ENCODE assay signal across 8 mouse cellular contexts in the genomic region with DNA sequence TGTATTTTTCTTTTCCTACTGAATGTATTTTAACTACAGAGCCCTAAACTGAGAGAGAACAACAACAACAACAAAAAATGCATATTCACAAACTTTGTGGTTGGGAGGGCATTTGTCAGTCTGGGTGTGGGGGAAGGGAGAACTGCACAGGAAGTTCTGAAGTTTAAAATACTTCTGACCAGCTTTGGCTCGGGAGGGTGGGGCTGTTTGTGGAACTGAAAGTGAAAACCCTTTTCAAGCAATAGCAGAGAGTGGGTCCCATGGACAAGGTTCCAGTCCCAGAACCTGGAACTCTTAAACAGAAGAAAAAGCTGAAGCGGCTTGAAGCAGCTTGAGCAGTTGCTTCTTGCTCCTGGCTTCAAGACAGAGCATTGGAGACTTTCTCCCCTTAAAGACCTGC. TPM values are rescaled to one million over a fixed set of nuclear protein-coding genes. Genes with fewer than 3 reads are reported as not detected.
DNase-seq lines count a peak whose midpoint lies in the region; ATAC-seq and TF ChIP-seq lines count a peak whose summit lies in the region.

No protein-coding gene starts in this region.

- no peaks in the 10 kb centered on the region for H3K27me3 ChIP-seq in lung, postnatal 0 days (replicated peaks; ENCODE audit: insufficient read depth, low read length)
- H3K27me3 ChIP-seq in midbrain, embryonic 13.5 days: no peaks in the 10 kb centered on the region

- no peak overlapping the region for H3K9ac ChIP-seq in lung, postnatal 0 days (replicated peaks; ENCODE audit: low read depth)
- no peak overlapping the region for H3K9ac ChIP-seq in midbrain, embryonic 13.5 days (replicated peaks)

- no peak overlapping the region for H3K4me3 ChIP-seq in lung, postnatal 0 days (ENCODE audit: low read depth, low read length)
- H3K4me3 ChIP-seq in midbrain, embryonic 13.5 days (replicated peaks): no peak overlapping the region

- H3K4me2 ChIP-seq in lung, postnatal 0 days (replicated peaks; ENCODE audit: low read depth, low read length): no peak overlapping the region
- no peak overlapping the region for H3K4me2 ChIP-seq in midbrain, embryonic 13.5 days (replicated peaks)

- 54% methylated on average over 2 of the region's 2 CpGs for WGBS in lung, postnatal 0 days
- 88% methylated on average over 2 of the region's 2 CpGs for WGBS in midbrain, embryonic 13.5 days

- no peak for TF ChIP-seq EP300 in lung, postnatal 0 days (IDR thresholded peaks at IDR 0.05)

- peak; percentile 49 for DNase-seq in CD4-positive helper T cell, adult 2 months (ENCODE audit: low read depth, low spot score)
- peak; percentile 32 for DNase-seq in adipocyte (ENCODE audit: low spot score)
- DNase-seq in lung, postnatal 0 days (ENCODE audit: low spot score): peak; percentile 58
- peak; percentile 15 for DNase-seq in telencephalon, adult 2 months (ENCODE audit: low read depth, low spot score)
- DNase-seq in Muller cell, postnatal 12 days (ENCODE audit: inconsistent ontology term): no peak
- DNase-seq in embryo, embryonic 9.5 days (ENCODE audit: extremely low spot score): no peak

- H3K9me3 ChIP-seq in lung, postnatal 0 days (ENCODE audit: low read length): no peaks in the 10 kb centered on the region
- H3K9me3 ChIP-seq in midbrain, embryonic 13.5 days: no peaks in the 10 kb centered on the region

- H3K27ac ChIP-seq in lung, postnatal 0 days (ENCODE audit: low read length): peak overlapping the region; percentile 27; the same call in 1 of the 2 replicates
- H3K27ac ChIP-seq in midbrain, embryonic 13.5 days: no peak overlapping the region

- no peak for TF ChIP-seq CTCF in lung, postnatal 0 days (IDR thresholded peaks at IDR 0.05)

- H3K4me1 ChIP-seq in lung, postnatal 0 days (ENCODE audit: insufficient read depth, low read depth, low read length): no peaks in the 10 kb centered on the region
- H3K4me1 ChIP-seq in midbrain, embryonic 13.5 days (replicated peaks): peaks cover 3% of the 10 kb centered on the region; the same call in 1 of the 2 replicates

- peaks cover 20% of the 10 kb centered on the region for H3K36me3 ChIP-seq in lung, postnatal 0 days (ENCODE audit: insufficient read depth, low read length)
- H3K36me3 ChIP-seq in midbrain, embryonic 13.5 days: peaks cover 41% of the 10 kb centered on the region

- ATAC-seq in inflammation-experienced regulatory T-cells, adult 6 months: peak; percentile 49
- no peak for ATAC-seq in lung, postnatal 0 days
- no peak for ATAC-seq in midbrain, embryonic 13.5 days

RNA-seq across cellular contexts. Expression of a gene that starts 4.9 kb away (rescaled TPM):
- polyA plus RNA-seq in inflammation-experienced regulatory T-cells, adult 6 months (2017; shearing (Covaris generic)): 1 to 10 TPM in 2 of 3 experiments, under 1 TPM in 1; 0.66 to 1.7 (median 1.1) TPM
- polyA plus RNA-seq in lung, postnatal 0 days (2015; fragmentation: Nextera tagmentation; extraction: Ambion mirVana): 1.4 and 1.5 TPM in 2 replicates
- 3.8 and 3.9 TPM in 2 replicates for polyA plus RNA-seq in midbrain, embryonic 13.5 days (2015; fragmentation: Nextera tagmentation; extraction: Ambion mirVana)

Comparison
In these comparisons a context has a peak if more than half of its experiments do, and no peak if none do; other contexts are left out.
1. DNase-seq: peak in CD4-positive helper T cell, adult 2 months (single experiment), adipocyte (single experiment), lung, postnatal 0 days (single experiment) and telencephalon, adult 2 months (single experiment); none in Muller cell, postnatal 12 days (single experiment) and embryo, embryonic 9.5 days (single experiment).